Mouse (Mus musculus) kidney, adult 2 months (tissue): ENCODE data around the gene Pla2g12a. TPM values are rescaled to one million over a fixed set of nuclear protein-coding genes. Genes with fewer than 3 reads are reported as not detected.

Experiments
- DNase-seq: peaks from one replicate; pipeline ENCODE4 v3.0.0; 2021
- H3K27ac ChIP-seq: fragments of 200-500 bp; 2 replicates; pipeline ENCODE4 v1.5.1; 2012; ENCODE audit warnings: low read depth, low read length, control low read depth, inconsistent platforms; ENCODE audit not compliant: insufficient read depth
- H3K27me3 ChIP-seq: fragments of 200-500 bp; replicated peaks from 2 replicates; pipeline ENCODE4 v1.6.1; 2012; ENCODE audit warnings: mild to moderate bottlenecking, moderate library complexity, low read length, inconsistent platforms; ENCODE audit not compliant: control insufficient read depth, insufficient read depth
- H3K36me3 ChIP-seq: fragments of 200-500 bp; 2 replicates; pipeline ENCODE4 v1.6.1; 2012; ENCODE audit warnings: mild to moderate bottlenecking, moderate library complexity, low read length, inconsistent platforms; ENCODE audit not compliant: control insufficient read depth, insufficient read depth
- H3K4me1 ChIP-seq: fragments of 200-500 bp; 2 replicates; pipeline ENCODE4 v1.6.1; 2011; ENCODE audit warnings: low read length; ENCODE audit not compliant: control insufficient read depth, insufficient read depth
- H3K4me3 ChIP-seq: fragments of 200-500 bp; 2 replicates; pipeline ENCODE4 v1.5.1; 2011; ENCODE audit warnings: mild to moderate bottlenecking, low read depth, low read length, control low read depth; ENCODE audit not compliant: insufficient read depth
- CTCF ChIP-seq: fragments of 200-500 bp; conservative IDR thresholded peaks from 2 replicates; pipeline ENCODE4 v1.5.1; 2011; ENCODE audit warnings: low read depth, mild to moderate bottlenecking, control low read depth, low read length, moderate library complexity, mixed read lengths; ENCODE audit not compliant: insufficient read depth, insufficient read length
- POLR2A ChIP-seq: fragments of 200-500 bp; IDR thresholded peaks from one replicate; pipeline ENCODE4 v1.6.1; 2011; ENCODE audit warnings: low read depth, low read length, control low read depth
- WGBS: fragments of 180-500 bp; shearing (Covaris S2); methylation state at CpG from one replicate; pipeline ENCODE4 v1.1.7; 2018; 5-methylcytosine and 5-hydroxymethylcytosine counted together
- polyA plus RNA-seq: library from polyadenylated mRNA; depleted of rRNA; stranded (reverse); fragments of >200 nt; gene quantifications from 2 replicates; pipeline ENCODE4 v1.2.3, GENCODE M21; 2012; rRNA removed

The Pla2g12a gene
- polyA plus RNA-seq, result 46.6 and 55.2 TPM in 2 replicates

GRCm38 (mm10) chr3:129878405-129879021, at the start of gene Pla2g12a:
Pla2g12a (plus strand) TSS chr3:129878606.
- TF ChIP-seq POLR2A, result no peak
- no peak for TF ChIP-seq CTCF
- H3K36me3 ChIP-seq, result no peaks in the 10 kb centered on the region
- peak within 1 kb of the TSS; percentile 92 for H3K4me3 ChIP-seq
- under 1% methylated on average over 66 of the region's 66 CpGs for WGBS
- H3K27ac ChIP-seq, result no peak within 1 kb of the TSS
- DNase-seq, result peak; percentile 92
- no peaks in the 10 kb centered on the region for H3K27me3 ChIP-seq
- H3K4me1 ChIP-seq, result peaks cover 4% of the 10 kb centered on the region; the same call in 1 of the 2 replicates

GRCm38 (mm10) chr3:129830626-129831025, 47.8 kb upstream of the Pla2g12a start:
- Histone ChIP-seq H3K36me3 (no peaks in the 10 kb centered on the region), H3K27me3 (no peaks in the 10 kb centered on the region), H3K4me1 (peaks cover 3% of the 10 kb centered on the region; the same call in 1 of the 2 replicates), H3K27ac (no peak overlapping the region), H3K4me3 (peak overlapping the region; percentile 89)
- no peak for DNase-seq
- under 1% methylated on average over 45 of the region's 45 CpGs for WGBS
- TF ChIP-seq POLR2A, result no peak
- TF ChIP-seq CTCF, result no peak

DNA sequence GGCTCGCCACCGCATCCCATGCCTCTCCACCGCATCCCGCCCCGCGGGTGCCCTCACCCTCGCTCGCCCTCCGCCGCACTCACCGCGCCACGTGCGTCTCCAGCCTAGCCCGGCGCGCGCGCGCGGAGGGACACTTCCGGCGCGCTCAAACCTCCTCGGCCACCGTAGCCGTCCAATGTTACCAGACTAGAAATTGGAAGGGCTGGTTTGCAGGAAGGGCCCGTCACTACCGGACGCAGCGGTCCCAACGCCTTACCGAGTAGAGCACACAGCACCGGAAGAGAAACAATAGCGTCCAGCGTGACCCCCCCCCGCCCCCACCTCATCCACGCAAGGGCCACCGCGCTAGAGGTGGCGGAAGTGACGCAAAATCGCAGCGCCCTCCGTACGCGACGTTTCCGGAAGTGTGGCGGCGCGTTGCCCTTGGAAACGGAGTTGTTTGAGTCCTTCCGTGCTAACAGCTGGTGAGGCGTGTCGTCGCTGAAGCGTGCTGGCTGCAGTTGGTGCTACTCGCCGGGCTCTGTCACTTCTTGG, 47.3 kb upstream of the Pla2g12a start, which contains the start of gene Gar1:
Gene Gar1, minus strand, starts transcription at position 362 of the 534 bp plus-strand sequence.
- Histone ChIP-seq H3K4me1 (peaks cover 3% of the 10 kb centered on the region; the same call in 1 of the 2 replicates), H3K36me3 (no peaks in the 10 kb centered on the region), H3K27me3 (no peaks in the 10 kb centered on the region), H3K27ac (peak within 1 kb of the TSS; percentile 72), H3K4me3 (peak within 1 kb of the TSS; percentile 89)
- DNase-seq, result peak; percentile 98
- WGBS, result under 1% methylated on average over 60 of the region's 60 CpGs
- TF ChIP-seq POLR2A (no peak), CTCF (no peak)

- DNase-seq, result no peak
- TF ChIP-seq CTCF, result no peak
- no peak for TF ChIP-seq POLR2A
- Histone ChIP-seq H3K27ac (peak within 1 kb of the TSS; percentile 37; the same call in 1 of the 2 replicates), H3K4me1 (0 out of 2 replicates have a peak, but pooled peaks cover 2% of the 10 kb centered on the region), H3K36me3 (no peaks in the 10 kb centered on the region), H3K27me3 (no peaks in the 10 kb centered on the region), H3K4me3 (no peak within 1 kb of the TSS; the same call in 1 of the 2 replicates)
- WGBS, result 30% methylated on average over 6 of the region's 6 CpGs
Observed at GRCm38 (mm10) chr3:129835388-129835934, 42.9 kb upstream of the Pla2g12a start, which contains the start of gene Cfi. Cfi (plus strand) TSS chr3:129835884.

DNA sequence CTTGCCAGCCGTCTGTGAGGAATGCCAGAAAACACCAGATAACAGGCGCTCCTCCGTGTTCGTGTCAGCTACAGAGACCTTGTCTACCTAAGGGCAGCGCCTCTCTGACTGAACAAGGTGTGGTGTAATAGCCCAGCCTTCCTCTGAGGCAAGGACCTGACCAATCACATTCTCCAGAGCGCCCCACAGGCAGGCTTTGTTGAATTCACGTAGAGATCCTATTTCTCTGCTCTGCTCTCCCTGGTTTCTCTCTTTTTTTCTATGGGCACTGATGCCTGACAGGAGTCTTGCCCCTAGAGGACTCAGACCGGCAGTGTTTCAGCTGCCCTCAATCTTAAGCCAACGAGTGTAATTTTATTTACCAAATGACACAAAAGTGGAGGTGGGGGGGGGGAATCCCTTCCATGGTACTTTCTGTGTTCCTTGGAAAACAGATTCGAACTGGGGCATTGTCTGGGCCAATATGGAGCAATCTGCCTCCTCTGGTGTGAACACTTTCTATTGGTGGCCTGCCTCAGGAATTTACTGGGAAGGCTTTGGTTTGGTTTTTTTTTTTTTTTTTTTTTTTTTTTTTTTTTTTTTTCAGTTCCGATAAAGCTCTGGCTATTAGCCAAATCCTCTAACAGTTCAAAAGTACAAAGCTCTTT, 42.2 kb upstream of the Pla2g12a start:
- Histone ChIP-seq H3K4me1 (0 out of 2 replicates have a peak, but pooled peaks cover 2% of the 10 kb centered on the region), H3K4me3 (no peak overlapping the region; the same call in 1 of the 2 replicates), H3K27ac (peak overlapping the region; percentile 37; the same call in 1 of the 2 replicates), H3K36me3 (no peaks in the 10 kb centered on the region), H3K27me3 (no peaks in the 10 kb centered on the region)
- 6% methylated on average over 11 of the region's 11 CpGs for WGBS
- TF ChIP-seq POLR2A (no peak), CTCF (0 out of 2 replicates have a peak, but pooled peaks have one; percentile 16)
- DNase-seq, result peak; percentile 75

- H3K27me3 ChIP-seq, result no peaks in the 10 kb centered on the region
- no peak overlapping the region for H3K27ac ChIP-seq
- 0 out of 2 replicates have a peak, but pooled peaks cover 2% of the 10 kb centered on the region for H3K4me1 ChIP-seq
- WGBS, result 70% methylated on average over 6 of the region's 6 CpGs
- TF ChIP-seq POLR2A (no peak), CTCF (no peak)
- H3K4me3 ChIP-seq, result no peak overlapping the region
- no peak for DNase-seq
- H3K36me3 ChIP-seq, result no peaks in the 10 kb centered on the region
Observed at GRCm38 (mm10) chr3:129836965-129837364, 41.4 kb upstream of the Pla2g12a start.
